Mouse (Mus musculus): Measurements from ENCODE around the gene Muc4.

Gene Muc4

GRCm38 (mm10) chr16:32829104-32829503, 93.4 kb downstream of the Muc4 start:
- no peak for TF ChIP-seq GATA4 (IDR thresholded peaks at IDR 0.05; ENCODE audit: insufficient replicate concordance, low read length)

GRCm38 (mm10) chr16:32831501-32831900, 95.8 kb downstream of the Muc4 start:
- no peak for TF ChIP-seq GATA4 (IDR thresholded peaks at IDR 0.05; ENCODE audit: insufficient replicate concordance, low read length)

Measured in liver, adult (tissue).